Mouse (Mus musculus) olfactory bulb, adult 2 months (tissue): ENCODE data around the gene Wee1.

Source experiments
- CTCF ChIP-seq: fragments of 200-500 bp; IDR thresholded peaks from 2 replicates; pipeline ENCODE4 v1.5.1; 2012; ENCODE audit warnings: low read depth, mild to moderate bottlenecking, low read length, moderate library complexity; ENCODE audit not compliant: insufficient read depth
- POLR2A ChIP-seq: fragments of 200-500 bp; IDR thresholded peaks from 2 replicates; pipeline ENCODE4 v1.6.1; 2012; ENCODE audit warnings: mild to moderate bottlenecking, low read depth, low read length, moderate library complexity; ENCODE audit not compliant: insufficient read depth

DNA sequence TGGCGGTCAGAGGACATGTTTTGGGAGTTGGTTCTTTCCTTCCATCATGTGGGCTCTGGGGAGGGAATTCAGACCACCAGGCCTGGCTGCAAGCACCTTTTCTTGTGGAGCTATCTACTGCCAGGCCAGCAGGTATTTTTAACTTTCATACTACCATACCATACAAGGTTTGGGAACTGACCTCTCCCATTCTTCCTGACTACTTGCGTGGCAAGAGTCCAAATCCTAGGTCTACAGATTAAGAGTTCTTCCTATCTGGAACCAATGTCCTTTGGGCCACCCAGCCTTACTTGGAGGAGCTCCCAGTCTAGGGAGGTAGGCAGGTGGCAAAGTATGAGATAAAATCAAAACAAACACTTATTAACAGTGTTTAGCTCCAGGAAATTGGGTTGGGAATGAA is 3.4 kb upstream of the Wee1 start:
- TF ChIP-seq CTCF (no peak), POLR2A (no peak)
